Mouse (Mus musculus): ENCODE results near the gene Gstm1. TPM values are rescaled to one million over a fixed set of nuclear protein-coding genes. Genes with fewer than 3 reads are reported as not detected.
A peak's percentile ranks its signal among the peaks of the same experiment; 100 is the strongest.

The Gstm1 gene
- 186 and 220 TPM in 2 replicates for polyA plus RNA-seq (2014; fragmentation: Nextera tagmentation; extraction: Ambion mirVana)

DNA sequence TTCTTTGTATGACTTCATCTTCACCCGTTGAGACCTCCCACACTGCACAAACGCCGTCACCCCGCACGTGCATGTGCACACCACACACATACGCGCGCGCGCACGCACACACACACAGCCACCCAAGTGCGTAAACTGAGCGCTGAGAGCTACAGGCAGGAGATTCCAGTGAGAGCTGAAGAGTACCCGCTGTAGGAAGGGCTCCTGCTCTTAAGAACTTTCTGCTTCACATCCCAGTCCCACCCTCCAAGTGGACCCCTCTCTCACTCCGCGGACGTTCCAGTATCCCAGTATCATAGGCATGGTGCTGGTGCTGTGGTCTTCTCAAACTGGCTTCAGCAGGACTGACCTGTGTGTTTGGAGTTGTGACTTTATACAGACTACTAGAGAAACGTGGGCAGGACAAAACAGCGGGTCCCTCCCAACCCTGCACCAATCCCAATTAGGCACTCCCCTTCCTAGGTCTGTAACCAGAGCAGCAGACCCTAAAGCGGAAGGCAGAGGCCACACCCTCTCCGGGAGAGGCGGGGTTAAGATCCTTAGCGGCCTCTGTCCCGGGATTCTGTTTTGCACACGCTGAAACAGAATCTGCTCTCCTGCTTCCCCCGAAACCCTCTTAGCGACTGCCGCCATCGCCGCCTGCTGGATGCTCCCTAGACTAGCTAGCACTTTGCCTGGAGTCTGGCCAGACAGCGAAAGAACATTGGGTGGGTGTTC is at the start of gene Gstm1:
Gene Gstm1 (minus strand): TSS at position 501 of the 717 bp plus-strand sequence.
- under 1% methylated on average over 31 of the region's 31 CpGs for whole genome bisulfite sequencing
- H3K27me3 ChIP-seq (replicated peaks; ENCODE audit: control insufficient read depth, insufficient read depth, low read length): no peaks in the 10 kb centered on the region
- H3K36me3 ChIP-seq (ENCODE audit: control insufficient read depth, insufficient read depth, low read length): no peaks in the 10 kb centered on the region; the same call in 1 of the 2 replicates
- DNase-seq (ENCODE audit: low spot score): peak; percentile 92
- ATAC-seq (replicated peaks; ENCODE audit: low FRiP score, low TSS enrichment, low read depth): peak; percentile 97
- H3K4me3 ChIP-seq (ENCODE audit: low read depth, low read length): peak within 1 kb of the TSS; percentile 36
- no peaks in the 10 kb centered on the region for H3K9me3 ChIP-seq (ENCODE audit: control insufficient read depth, low read length)
- peaks cover 12% of the 10 kb centered on the region for H3K4me1 ChIP-seq (replicated peaks; ENCODE audit: control insufficient read depth, insufficient read depth, low read length)
- peak within 1 kb of the TSS; percentile 88 for H3K27ac ChIP-seq (ENCODE audit: low read depth)
- peak within 1 kb of the TSS; percentile 81 for H3K4me2 ChIP-seq (ENCODE audit: low read length)
- peak within 1 kb of the TSS; percentile 47 for H3K9ac ChIP-seq (ENCODE audit: low read length)

DNA sequence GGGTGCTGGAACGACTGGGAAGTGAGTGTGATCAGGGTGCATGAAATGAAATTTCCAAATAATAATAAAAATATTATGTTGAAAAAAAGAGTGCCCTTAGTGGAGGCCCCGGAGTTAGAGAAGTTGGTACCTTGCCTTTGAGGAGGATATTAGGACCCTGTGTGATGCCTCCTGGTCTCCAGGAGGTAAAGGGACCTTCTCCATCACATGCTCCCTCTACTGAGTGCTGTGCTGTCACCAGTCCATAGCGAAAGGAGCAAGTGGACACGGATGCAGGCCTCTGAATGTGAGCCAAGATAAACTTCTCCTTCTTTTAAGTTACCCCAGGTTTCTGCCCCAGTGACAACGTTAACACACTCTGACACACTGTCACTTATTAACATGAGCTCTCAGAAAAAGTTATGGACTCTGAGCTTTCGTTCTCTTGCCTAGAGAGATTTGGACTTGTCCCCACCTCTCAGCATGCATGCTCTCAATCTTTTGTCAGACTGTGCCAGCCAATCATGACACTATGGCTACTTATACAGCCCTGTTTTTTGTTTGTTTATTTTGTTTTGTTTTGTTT is 49.7 kb upstream of the Gstm1 start:
- no peaks in the 10 kb centered on the region; the same call in 1 of the 2 replicates for H3K4me1 ChIP-seq (replicated peaks; ENCODE audit: control insufficient read depth, insufficient read depth, low read length)
- no peak overlapping the region for H3K4me2 ChIP-seq (ENCODE audit: low read length)
- WGBS: 65% methylated on average over 6 of the region's 6 CpGs
- no peaks in the 10 kb centered on the region for H3K9me3 ChIP-seq (ENCODE audit: control insufficient read depth, low read length)
- H3K27me3 ChIP-seq (replicated peaks; ENCODE audit: control insufficient read depth, insufficient read depth, low read length): no peaks in the 10 kb centered on the region
- DNase-seq (ENCODE audit: low spot score): no peak
- H3K9ac ChIP-seq (ENCODE audit: low read length): no peak overlapping the region
- H3K36me3 ChIP-seq (ENCODE audit: control insufficient read depth, insufficient read depth, low read length): peaks cover 6% of the 10 kb centered on the region; the same call in 1 of the 2 replicates
- no peak overlapping the region for H3K4me3 ChIP-seq (ENCODE audit: low read depth, low read length)
- ATAC-seq (replicated peaks; ENCODE audit: low FRiP score, low TSS enrichment, low read depth): no peak
- H3K27ac ChIP-seq (ENCODE audit: low read depth): no peak overlapping the region

DNA sequence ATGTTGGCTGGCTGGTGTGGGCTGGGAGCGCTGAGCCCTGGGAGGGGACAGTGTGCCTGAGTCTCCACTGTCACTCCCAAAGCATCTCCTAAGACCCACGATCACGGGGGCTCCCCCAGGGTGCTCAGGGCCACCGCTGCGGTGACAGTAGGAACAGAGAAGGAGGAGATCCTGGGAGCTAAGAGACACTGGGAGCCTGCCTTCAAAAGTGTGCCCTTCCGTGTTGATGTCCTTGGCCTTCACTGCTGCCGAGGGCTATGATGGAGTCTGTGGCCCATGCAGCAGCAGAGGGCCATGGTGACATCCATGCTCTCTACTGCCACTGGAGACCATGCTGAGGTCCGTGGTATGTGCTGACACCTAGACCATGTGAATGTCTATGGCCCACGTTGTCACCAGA is 47.8 kb upstream of the Gstm1 start:
- no peaks in the 10 kb centered on the region; the same call in 1 of the 2 replicates for H3K4me1 ChIP-seq (replicated peaks; ENCODE audit: control insufficient read depth, insufficient read depth, low read length)
- no peak overlapping the region for H3K4me3 ChIP-seq (ENCODE audit: low read depth, low read length)
- no peak for ATAC-seq (replicated peaks; ENCODE audit: low FRiP score, low TSS enrichment, low read depth)
- H3K27ac ChIP-seq (ENCODE audit: low read depth): no peak overlapping the region
- H3K9ac ChIP-seq (ENCODE audit: low read length): no peak overlapping the region
- H3K9me3 ChIP-seq (ENCODE audit: control insufficient read depth, low read length): no peaks in the 10 kb centered on the region
- DNase-seq (ENCODE audit: low spot score): no peak
- WGBS: 83% methylated on average over 9 of the region's 9 CpGs
- no peaks in the 10 kb centered on the region for H3K27me3 ChIP-seq (replicated peaks; ENCODE audit: control insufficient read depth, insufficient read depth, low read length)
- no peaks in the 10 kb centered on the region for H3K36me3 ChIP-seq (ENCODE audit: control insufficient read depth, insufficient read depth, low read length)
- H3K4me2 ChIP-seq (ENCODE audit: low read length): no peak overlapping the region

DNA sequence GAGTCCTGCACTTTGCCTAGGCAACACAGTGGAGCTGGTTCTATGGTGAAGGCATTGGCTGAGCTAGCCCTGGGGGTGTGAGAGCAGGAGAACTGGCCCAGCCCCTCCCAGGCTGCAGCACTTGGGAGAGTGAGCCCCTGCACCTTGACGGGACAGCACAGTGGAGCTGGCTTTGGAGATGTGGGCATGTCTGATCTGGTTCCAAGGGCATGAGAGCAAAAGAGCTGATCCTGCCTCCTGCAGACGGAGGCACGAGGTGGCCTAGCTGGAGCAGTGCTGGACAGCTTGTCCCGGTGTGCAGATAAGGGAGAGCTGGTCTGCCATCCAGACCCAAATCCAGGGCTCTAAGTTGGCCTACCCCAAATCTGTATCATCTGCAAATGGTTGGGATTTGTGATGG is 46.9 kb upstream of the Gstm1 start:
- H3K36me3 ChIP-seq (ENCODE audit: control insufficient read depth, insufficient read depth, low read length): no peaks in the 10 kb centered on the region
- H3K4me2 ChIP-seq (ENCODE audit: low read length): no peak overlapping the region
- no peak overlapping the region for H3K4me3 ChIP-seq (ENCODE audit: low read depth, low read length)
- no peaks in the 10 kb centered on the region for H3K9me3 ChIP-seq (ENCODE audit: control insufficient read depth, low read length)
- no peak for ATAC-seq (replicated peaks; ENCODE audit: low FRiP score, low TSS enrichment, low read depth)
- no peaks in the 10 kb centered on the region for H3K27me3 ChIP-seq (replicated peaks; ENCODE audit: control insufficient read depth, insufficient read depth, low read length)
- H3K9ac ChIP-seq (ENCODE audit: low read length): no peak overlapping the region
- 75% methylated on average over 4 of the region's 4 CpGs for WGBS
- H3K27ac ChIP-seq (ENCODE audit: low read depth): no peak overlapping the region
- no peaks in the 10 kb centered on the region; the same call in 1 of the 2 replicates for H3K4me1 ChIP-seq (replicated peaks; ENCODE audit: control insufficient read depth, insufficient read depth, low read length)
- DNase-seq (ENCODE audit: low spot score): no peak

DNA sequence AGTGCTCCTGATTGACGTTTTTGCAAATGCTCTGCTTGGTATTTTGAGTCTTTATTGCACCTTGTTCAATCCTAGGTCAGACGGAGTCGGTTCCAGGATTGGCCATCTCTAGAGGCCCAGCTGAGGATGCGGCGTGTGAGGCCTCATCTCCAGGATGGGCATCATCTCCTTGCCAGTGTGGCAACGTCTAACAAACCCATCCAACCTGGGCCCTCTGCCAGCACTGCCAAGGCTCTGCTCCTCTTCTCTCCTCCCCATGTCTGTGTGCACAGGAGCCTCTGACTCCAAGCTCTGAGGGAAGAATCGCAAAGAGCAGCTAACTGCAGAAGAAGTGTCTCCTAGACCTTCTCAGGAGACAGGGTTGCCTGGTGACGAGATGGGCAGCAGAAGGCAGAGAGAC is 44.9 kb upstream of the Gstm1 start:
- ATAC-seq (replicated peaks; ENCODE audit: low FRiP score, low TSS enrichment, low read depth) (no peak), DNase-seq (ENCODE audit: low spot score) (no peak)
- no peaks in the 10 kb centered on the region for H3K9me3 ChIP-seq (ENCODE audit: control insufficient read depth, low read length)
- H3K27ac ChIP-seq (ENCODE audit: low read depth): no peak overlapping the region
- no peak overlapping the region for H3K4me2 ChIP-seq (ENCODE audit: low read length)
- WGBS: 79% methylated on average over 8 of the region's 8 CpGs
- H3K9ac ChIP-seq (ENCODE audit: low read length): no peak overlapping the region
- H3K4me1 ChIP-seq (replicated peaks; ENCODE audit: control insufficient read depth, insufficient read depth, low read length): no peaks in the 10 kb centered on the region
- no peaks in the 10 kb centered on the region for H3K27me3 ChIP-seq (replicated peaks; ENCODE audit: control insufficient read depth, insufficient read depth, low read length)
- no peaks in the 10 kb centered on the region for H3K36me3 ChIP-seq (ENCODE audit: control insufficient read depth, insufficient read depth, low read length)
- H3K4me3 ChIP-seq (ENCODE audit: low read depth, low read length): no peak overlapping the region

DNA sequence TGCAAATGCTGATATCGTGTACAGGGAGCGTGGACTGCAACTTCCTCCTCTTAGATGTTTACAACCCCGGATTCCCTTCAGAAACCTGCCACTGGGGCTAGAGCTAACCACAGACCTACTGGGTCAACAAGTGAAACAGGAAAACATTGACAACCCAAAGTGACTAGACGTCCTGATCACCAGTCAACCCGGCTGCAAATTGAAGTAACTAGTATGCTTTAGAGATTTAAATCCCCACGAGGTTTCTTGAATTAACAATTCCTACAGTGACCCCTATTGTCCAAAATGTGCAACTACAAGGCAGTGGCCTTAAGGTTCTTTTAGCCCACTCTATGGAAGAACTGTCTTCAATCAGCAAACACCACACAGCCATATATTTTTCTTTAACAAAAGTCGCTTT is 43.6 kb upstream of the Gstm1 start:
- DNase-seq (ENCODE audit: low spot score) (peak; percentile 82), ATAC-seq (replicated peaks; ENCODE audit: low FRiP score, low TSS enrichment, low read depth) (0 out of 2 replicates have a peak, but pooled peaks have one; percentile 24)
- H3K4me3 ChIP-seq (ENCODE audit: low read depth, low read length): no peak overlapping the region
- peak overlapping the region; percentile 39 for H3K4me2 ChIP-seq (ENCODE audit: low read length)
- WGBS: 12% methylated on average over 7 of the region's 7 CpGs
- H3K27me3 ChIP-seq (replicated peaks; ENCODE audit: control insufficient read depth, insufficient read depth, low read length): no peaks in the 10 kb centered on the region
- no peaks in the 10 kb centered on the region for H3K36me3 ChIP-seq (ENCODE audit: control insufficient read depth, insufficient read depth, low read length)
- H3K4me1 ChIP-seq (replicated peaks; ENCODE audit: control insufficient read depth, insufficient read depth, low read length): no peaks in the 10 kb centered on the region
- no peak overlapping the region for H3K9ac ChIP-seq (ENCODE audit: low read length)
- no peaks in the 10 kb centered on the region for H3K9me3 ChIP-seq (ENCODE audit: control insufficient read depth, low read length)
- no peak overlapping the region for H3K27ac ChIP-seq (ENCODE audit: low read depth)

DNA sequence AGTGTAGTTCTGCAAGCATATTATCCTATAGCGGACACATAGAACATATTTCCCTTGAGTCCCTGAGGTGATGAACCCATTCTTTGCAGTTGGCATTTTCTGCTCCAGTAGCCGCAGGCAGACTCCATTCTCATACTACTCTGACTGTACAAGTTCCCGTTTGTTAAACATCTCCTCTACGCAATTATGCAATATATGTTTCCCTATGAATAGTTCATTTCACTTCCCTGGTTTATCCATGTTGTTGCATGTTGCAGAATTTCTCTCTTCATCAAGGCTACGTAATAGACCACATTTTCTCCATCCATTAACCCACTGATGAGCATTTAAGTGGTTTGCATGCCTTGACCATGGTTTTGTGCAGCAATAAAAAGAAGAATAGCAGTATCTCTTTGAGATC is 32.7 kb upstream of the Gstm1 start:
- H3K27me3 ChIP-seq (replicated peaks; ENCODE audit: control insufficient read depth, insufficient read depth, low read length): no peaks in the 10 kb centered on the region
- no peak overlapping the region for H3K27ac ChIP-seq (ENCODE audit: low read depth)
- H3K9ac ChIP-seq (ENCODE audit: low read length): no peak overlapping the region
- H3K4me1 ChIP-seq (replicated peaks; ENCODE audit: control insufficient read depth, insufficient read depth, low read length): no peaks in the 10 kb centered on the region
- no peak for ATAC-seq (replicated peaks; ENCODE audit: low FRiP score, low TSS enrichment, low read depth)
- H3K9me3 ChIP-seq (ENCODE audit: control insufficient read depth, low read length): no peaks in the 10 kb centered on the region
- H3K36me3 ChIP-seq (ENCODE audit: control insufficient read depth, insufficient read depth, low read length): no peaks in the 10 kb centered on the region
- DNase-seq (ENCODE audit: low spot score): no peak
- no peak overlapping the region for H3K4me3 ChIP-seq (ENCODE audit: low read depth, low read length)
- 86% methylated on average over 5 of the region's 5 CpGs for WGBS
- H3K4me2 ChIP-seq (ENCODE audit: low read length): no peak overlapping the region

DNA sequence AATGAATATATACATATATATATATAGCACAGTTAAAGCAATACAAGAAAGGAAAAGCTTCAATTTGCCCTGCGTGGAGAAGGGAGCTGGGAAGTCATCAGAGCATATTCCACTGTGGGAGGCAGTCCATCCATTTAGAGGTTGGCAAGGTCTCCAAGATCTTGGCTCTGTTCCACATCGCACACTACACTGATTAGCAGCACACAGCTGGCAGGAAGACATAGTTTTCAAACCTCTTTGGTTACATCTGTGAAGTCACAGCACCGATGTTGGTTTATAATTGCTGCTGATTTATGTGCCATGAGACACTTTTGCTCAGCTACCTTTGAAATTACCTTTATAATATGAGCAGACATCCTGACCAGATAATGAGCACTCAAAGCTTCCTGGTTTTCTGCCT is 30.5 kb upstream of the Gstm1 start:
- H3K4me3 ChIP-seq (ENCODE audit: low read depth, low read length): no peak overlapping the region

More for the DNA sequence above, 30.5 kb upstream of the Gstm1 start:
- no peak for ATAC-seq (replicated peaks; ENCODE audit: low FRiP score, low TSS enrichment, low read depth)
- no peaks in the 10 kb centered on the region for H3K9me3 ChIP-seq (ENCODE audit: control insufficient read depth, low read length)
- no peak overlapping the region for H3K4me2 ChIP-seq (ENCODE audit: low read length)
- H3K4me1 ChIP-seq (replicated peaks; ENCODE audit: control insufficient read depth, insufficient read depth, low read length): peaks cover 10% of the 10 kb centered on the region
- no peak overlapping the region for H3K9ac ChIP-seq (ENCODE audit: low read length)
- H3K27me3 ChIP-seq (replicated peaks; ENCODE audit: control insufficient read depth, insufficient read depth, low read length): no peaks in the 10 kb centered on the region
- WGBS: 42% methylated on average over 3 of the region's 3 CpGs
- H3K36me3 ChIP-seq (ENCODE audit: control insufficient read depth, insufficient read depth, low read length): no peaks in the 10 kb centered on the region
- no peak overlapping the region for H3K27ac ChIP-seq (ENCODE audit: low read depth)
- no peak for DNase-seq (ENCODE audit: low spot score)

Data from intestine, embryonic 14.5 days (tissue).